ENCODE assay signal across 14 mouse cellular contexts in genomic region chr6:129480089-129480958, GRCm38 (mm10). TPM values are rescaled to one million over a fixed set of nuclear protein-coding genes. Genes with fewer than 3 reads are reported as not detected.
DNase-seq lines count a peak whose midpoint lies in the region; ATAC-seq lines count a peak whose summit lies in the region.
"Had no signal": no experiment of that assay in that cellular context is flagged by ENCODE, and none has a peak within 500 bp of the region (broad histone marks: within the 10 kb centered on the region; RNA-seq: fewer than 3 reads in every experiment).

No protein-coding gene starts in this region.

- no peak overlapping the region for H3K4me3 ChIP-seq in hindbrain, embryonic 14.5 days (replicated peaks; ENCODE audit: low read length)
- H3K4me3 ChIP-seq in hindbrain, embryonic 10.5 days, result no peak overlapping the region
- H3K4me3 ChIP-seq: embryonic facial prominence, embryonic 15.5 days had no signal

- DNase-seq in hindbrain, embryonic 14.5 days (ENCODE audit: low spot score), result peak; percentile 25
- DNase-seq in hindbrain, embryonic 10.5 days (ENCODE audit: low spot score), result no peak
- peak; percentile 40 to 61 for DNase-seq in right cerebral cortex, postnatal 10 days (ENCODE audit: low spot score in 2 of 2)
- DNase-seq in right cerebral cortex, postnatal 25 days, result no peak
- peak; percentile 55 to 76 for DNase-seq in layer of hippocampus, postnatal 14 days (ENCODE audit: low spot score in 2 of 2)
- no peak for DNase-seq in adipocyte (ENCODE audit: low spot score)
- DNase-seq: spleen, adult 18-20 months; thymus, adult 2 months had no signal

- 65% methylated on average over 8 of the region's 8 CpGs for whole genome bisulfite sequencing in hindbrain, embryonic 14.5 days
- WGBS in hindbrain, embryonic 10.5 days, result 74% methylated on average over 8 of the region's 8 CpGs

- H3K27ac ChIP-seq in hindbrain, embryonic 14.5 days, result peak overlapping the region; percentile 66
- no peak overlapping the region for H3K27ac ChIP-seq in hindbrain, embryonic 10.5 days
- H3K27ac ChIP-seq: embryonic facial prominence, embryonic 15.5 days had no signal

- H3K4me2 ChIP-seq in hindbrain, embryonic 14.5 days (replicated peaks), result no peak overlapping the region
- H3K4me2 ChIP-seq: embryonic facial prominence, embryonic 15.5 days had no signal

- no peak overlapping the region for H3K9ac ChIP-seq in hindbrain, embryonic 14.5 days
- H3K9ac ChIP-seq: embryonic facial prominence, embryonic 15.5 days had no signal

- no peaks in the 10 kb centered on the region for H3K9me3 ChIP-seq in hindbrain, embryonic 14.5 days (ENCODE audit: control insufficient read depth, low read length)
- no peaks in the 10 kb centered on the region for H3K9me3 ChIP-seq in hindbrain, embryonic 10.5 days
- H3K9me3 ChIP-seq: embryonic facial prominence, embryonic 15.5 days had no signal

- H3K4me1 ChIP-seq in hindbrain, embryonic 14.5 days (replicated peaks; ENCODE audit: control insufficient read depth, insufficient read depth, low read length), result peaks cover 4% of the 10 kb centered on the region; the same call in 1 of the 2 replicates
- no peaks in the 10 kb centered on the region for H3K4me1 ChIP-seq in hindbrain, embryonic 10.5 days (replicated peaks)

- no peaks in the 10 kb centered on the region for H3K36me3 ChIP-seq in hindbrain, embryonic 14.5 days (replicated peaks; ENCODE audit: control insufficient read depth, insufficient read depth)
- no peaks in the 10 kb centered on the region for H3K36me3 ChIP-seq in hindbrain, embryonic 10.5 days
- H3K36me3 ChIP-seq: embryonic facial prominence, embryonic 15.5 days had no signal

- no peaks in the 10 kb centered on the region for H3K27me3 ChIP-seq in hindbrain, embryonic 14.5 days (ENCODE audit: control insufficient read depth, insufficient read depth, low read length)
- H3K27me3 ChIP-seq in hindbrain, embryonic 10.5 days (ENCODE audit: insufficient read depth, poor library complexity, severe bottlenecking), result no peaks in the 10 kb centered on the region
- H3K27me3 ChIP-seq: embryonic facial prominence, embryonic 15.5 days had no signal

- ATAC-seq in hindbrain, embryonic 14.5 days (ENCODE audit: low FRiP score), result peak; percentile 89
- no peak for ATAC-seq in megakaryocyte progenitor cell, adult 5-6 weeks (replicated peaks; ENCODE audit: poor library complexity)

RNA-seq across cellular contexts. Expression of gene Olr1, which starts 26.6 kb away (rescaled TPM):
- not detected in 2 replicates for polyA plus RNA-seq in hindbrain, embryonic 14.5 days (2014; fragmentation: Nextera tagmentation; extraction: Ambion mirVana)
- 0.09 TPM in 1 of 2 replicates, not detected in the other for polyA plus RNA-seq in hindbrain, embryonic 10.5 days (2016; fragmentation: Nextera tagmentation; extraction: Ambion mirVana)
- total RNA-seq in layer of hippocampus, postnatal 14 days (2021), result not detected
- 31.6 and 33.4 TPM in 2 replicates for total RNA-seq in megakaryocyte progenitor cell, adult 5-6 weeks (2015)
- total RNA-seq in megakaryocyte progenitor cell, adult 5-6 weeks (2017), result 17.3 and 51.7 TPM in 2 replicates
- total RNA-seq: gastrocnemius, postnatal 4 days; left cerebral cortex, adult 18-20 months had no signal
- polyA plus RNA-seq: embryonic facial prominence, embryonic 15.5 days had no signal

RNA-seq across cellular contexts. Expression of gene Clec1a, which starts 28.5 kb away (rescaled TPM):
- 1.9 and 2.0 TPM in 2 replicates for polyA plus RNA-seq in hindbrain, embryonic 14.5 days (2014; fragmentation: Nextera tagmentation; extraction: Ambion mirVana)
- polyA plus RNA-seq in hindbrain, embryonic 10.5 days (2016; fragmentation: Nextera tagmentation; extraction: Ambion mirVana), result 0.46 and 1.2 TPM in 2 replicates
- 1 to 10 TPM; 2.4 to 3.0 TPM for total RNA-seq in layer of hippocampus, postnatal 14 days (2021)
- 0.12 TPM in 1 of 2 replicates, not detected in the other for total RNA-seq in megakaryocyte progenitor cell, adult 5-6 weeks (2015)
- 0.12 and 0.78 TPM in 2 replicates for total RNA-seq in megakaryocyte progenitor cell, adult 5-6 weeks (2017)

RNA-seq across cellular contexts. Expression of gene Tmem52b, which starts 32.0 kb away (rescaled TPM):
- 0.24 TPM in 1 of 2 replicates, not detected in the other for polyA plus RNA-seq in hindbrain, embryonic 14.5 days (2014; fragmentation: Nextera tagmentation; extraction: Ambion mirVana)
- polyA plus RNA-seq in hindbrain, embryonic 10.5 days (2016; fragmentation: Nextera tagmentation; extraction: Ambion mirVana), result not detected in 2 replicates
- not detected for total RNA-seq in layer of hippocampus, postnatal 14 days (2021)
- 0.10 TPM in 1 of 2 replicates, not detected in the other for total RNA-seq in megakaryocyte progenitor cell, adult 5-6 weeks (2015)
- total RNA-seq in megakaryocyte progenitor cell, adult 5-6 weeks (2017), result 0.12 and 1.1 TPM in 2 replicates
- total RNA-seq: gastrocnemius, postnatal 4 days; hematopoietic stem cell, adult 5-6 weeks; left cerebral cortex, adult 18-20 months had no signal
- polyA plus RNA-seq: embryonic facial prominence, embryonic 15.5 days; liver, embryonic 16.5 days; thymus, adult 2 months had no signal

RNA-seq across cellular contexts. Expression of gene Gabarapl1, which starts 52.6 kb away (rescaled TPM):
- polyA plus RNA-seq in hindbrain, embryonic 14.5 days (2014; fragmentation: Nextera tagmentation; extraction: Ambion mirVana), result 74.7 and 80.9 TPM in 2 replicates
- 49.1 and 68.0 TPM in 2 replicates for polyA plus RNA-seq in hindbrain, embryonic 10.5 days (2016; fragmentation: Nextera tagmentation; extraction: Ambion mirVana)
- 100 to 1,000 TPM; 517 to 530 TPM for total RNA-seq in layer of hippocampus, postnatal 14 days (2021)
- total RNA-seq in megakaryocyte progenitor cell, adult 5-6 weeks (2015), result 19.0 and 19.4 TPM in 2 replicates
- 45.5 and 62.8 TPM in 2 replicates for total RNA-seq in megakaryocyte progenitor cell, adult 5-6 weeks (2017)

Comparison
In these comparisons a context has a peak if more than half of its experiments do, and no peak if none do; other contexts are left out.
1. DNase-seq: peak in hindbrain, embryonic 14.5 days (single experiment), right cerebral cortex, postnatal 10 days (2 of 2) and layer of hippocampus, postnatal 14 days (2 of 2); none in hindbrain, embryonic 10.5 days (single experiment), right cerebral cortex, postnatal 25 days (single experiment) and adipocyte (single experiment).
2. RNA of gene Olr1, which starts 26.6 kb away (total RNA-seq): 17.3 to 51.7 TPM in megakaryocyte progenitor cell, adult 5-6 weeks; not detected in layer of hippocampus, postnatal 14 days; every median in the first group is over 10 times any median in the second.